Mouse (Mus musculus): ENCODE measurements around the gene Fli1. TPM values are rescaled to one million over a fixed set of nuclear protein-coding genes. Genes with fewer than 3 reads are reported as not detected.

The Fli1 gene
- total and polyA plus RNA-seq, 3 experiments: 13.8 to 171 (median 24.3) TPM

- Histone ChIP-seq H3K36me3 (ENCODE audit: control insufficient read depth in 1 of 2, insufficient read depth in 2 of 2, low read length in 2 of 2) (peaks cover 6 to 31% of the 10 kb centered on the region in 2 experiments; a peak in 3 of 4 replicates), H3K27me3 (ENCODE audit: control insufficient read depth in 1 of 2, insufficient read depth in 2 of 2, low read length in 2 of 2) (no peaks in the 10 kb centered on the region), H3K4me1 (ENCODE audit: control insufficient read depth in 1 of 2, insufficient read depth in 2 of 2, low read length in 2 of 2) (peaks cover 22 to 27% of the 10 kb centered on the region in 2 experiments), H3K79me2 (ENCODE audit: control insufficient read depth, insufficient read depth, low read length, poor library complexity) (peaks cover 63% of the 10 kb centered on the region), H3K9ac (ENCODE audit: control insufficient read depth, low read depth, low read length, poor library complexity, severe bottlenecking) (no peak overlapping the region), H3K27ac (ENCODE audit: control insufficient read depth, low read depth, low read length) (no peak overlapping the region), H3K4me3 (ENCODE audit: control insufficient read depth in 1 of 2, insufficient read depth in 1 of 2, low read depth in 2 of 2, low read length in 2 of 2) (no peak overlapping the region), H3K9me3 (replicated peaks; ENCODE audit: insufficient read depth, low read length) (no peaks in the 10 kb centered on the region)
- TF ChIP-seq MAX (IDR thresholded peaks at IDR 0.05; ENCODE audit: low read length) (no peak), MYC (IDR thresholded peaks at IDR 0.05; ENCODE audit: low read depth, low read length) (no peak), HCFC1 (IDR thresholded peaks at IDR 0.05; ENCODE audit: low read depth, low read length) (no peak), ETS1 (IDR thresholded peaks at IDR 0.05; ENCODE audit: low read depth, low read length) (no peak), CHD1 (IDR thresholded peaks at IDR 0.05; ENCODE audit: low read depth, low read length) (no peak), E2F4 (IDR thresholded peaks at IDR 0.05; ENCODE audit: borderline replicate concordance, low read depth, low read length) (no peak), TCF12 (IDR thresholded peaks at IDR 0.05; ENCODE audit: low read depth, low read length) (no peak), GABPA (IDR thresholded peaks at IDR 0.05; ENCODE audit: low read depth, low read length) (no peak), POLR2AphosphoS2 (IDR thresholded peaks at IDR 0.05; ENCODE audit: low read length) (no peak), ZMIZ1 (IDR thresholded peaks at IDR 0.05; ENCODE audit: low read depth, low read length) (no peak), ELF1 (IDR thresholded peaks at IDR 0.05; ENCODE audit: low read depth, low read length) (no peak), MAZ (IDR thresholded peaks at IDR 0.05; ENCODE audit: low read depth, low read length) (no peak)
- DNase-seq (ENCODE audit: low read depth, low spot score): no peak
Observed at GRCm38 (mm10) chr9:32535201-32535955, 7.3 kb downstream of the Fli1 start.

- Histone ChIP-seq H3K36me3 (ENCODE audit: control insufficient read depth in 1 of 2, insufficient read depth in 2 of 2, low read length in 2 of 2) (peaks cover 6 to 36% of the 10 kb centered on the region in 2 experiments; a peak in 3 of 4 replicates), H3K27ac (ENCODE audit: control insufficient read depth, low read depth, low read length) (no peak overlapping the region), H3K79me2 (ENCODE audit: control insufficient read depth, insufficient read depth, low read length, poor library complexity) (peaks cover 61% of the 10 kb centered on the region), H3K27me3 (ENCODE audit: control insufficient read depth in 1 of 2, insufficient read depth in 2 of 2, low read length in 2 of 2) (no peaks in the 10 kb centered on the region), H3K9me3 (replicated peaks; ENCODE audit: insufficient read depth, low read length) (no peaks in the 10 kb centered on the region), H3K4me1 (ENCODE audit: control insufficient read depth in 1 of 2, insufficient read depth in 2 of 2, low read length in 2 of 2) (peaks cover 21 to 33% of the 10 kb centered on the region in 2 experiments), H3K9ac (ENCODE audit: control insufficient read depth, low read depth, low read length, poor library complexity, severe bottlenecking) (no peak overlapping the region), H3K4me3 (ENCODE audit: control insufficient read depth in 1 of 2, insufficient read depth in 1 of 2, low read depth in 2 of 2, low read length in 2 of 2) (no peak overlapping the region)
- no peak for DNase-seq (ENCODE audit: low read depth, low spot score)
- no peak for TF ChIP-seq ETS1 (IDR thresholded peaks at IDR 0.05; ENCODE audit: low read depth, low read length)
- no peak for TF ChIP-seq MYB (IDR thresholded peaks at IDR 0.05; ENCODE audit: low read depth, low read length)
- TF ChIP-seq TCF12 (IDR thresholded peaks at IDR 0.05; ENCODE audit: low read depth, low read length): no peak
- TF ChIP-seq MEF2A (IDR thresholded peaks at IDR 0.05; ENCODE audit: extremely low read depth, insufficient replicate concordance, low read depth, low read length, poor library complexity, severe bottlenecking): no peak
- no peak for TF ChIP-seq CTCF (IDR thresholded peaks at IDR 0.05 in 2 of 3, conservative IDR thresholded peaks at IDR 0.05 in 1 of 3; ENCODE audit: control insufficient read depth in 1 of 3, insufficient read depth in 1 of 3, low read depth in 2 of 3, low read length in 3 of 3, poor library complexity in 1 of 3, severe bottlenecking in 1 of 3)
- no peak for TF ChIP-seq ZC3H11A (IDR thresholded peaks at IDR 0.05; ENCODE audit: low read depth, low read length)
- no peak for TF ChIP-seq TAL1 (IDR thresholded peaks at IDR 0.05; ENCODE audit: low read length)
- TF ChIP-seq CHD2 (IDR thresholded peaks at IDR 0.05; ENCODE audit: low read length): no peak
- no peak for TF ChIP-seq NELFE (IDR thresholded peaks at IDR 0.05; ENCODE audit: low read depth, low read length)
Observed at GRCm38 (mm10) chr9:32534025-32534615, 8.5 kb downstream of the Fli1 start.
